Mouse (Mus musculus) hindbrain, embryonic 12.5 days (tissue): Measurements from ENCODE around the gene Fam169b. TPM values are rescaled to one million over a fixed set of nuclear protein-coding genes. Genes with fewer than 3 reads are reported as not detected.

ENCODE experiments used
- ATAC-seq: fragments of 200-750 bp; cut with Nextera tagmentation; 2 replicates; pipeline ENCODE4 v1.8.0; 2017; ENCODE audit warnings: moderate TSS enrichment; ENCODE audit not compliant: low FRiP score
- H3K27ac ChIP-seq: fragments of 300-500 bp; sonication (generic); 2 replicates; pipeline ENCODE4 v1.5.1; 2016; ENCODE audit warnings: mild to moderate bottlenecking
- H3K27me3 ChIP-seq: fragments of 300-500 bp; sonication (generic); 2 replicates; pipeline ENCODE4 v1.6.1; 2016; ENCODE audit warnings: mild to moderate bottlenecking
- H3K36me3 ChIP-seq: fragments of 300-500 bp; sonication (generic); 2 replicates; pipeline ENCODE4 v1.6.1; 2016; ENCODE audit warnings: mild to moderate bottlenecking
- H3K4me1 ChIP-seq: fragments of 300-500 bp; sonication (generic); 2 replicates; pipeline ENCODE4 v1.6.1; 2016
- H3K4me2 ChIP-seq: fragments of 300-500 bp; sonication (generic); replicated peaks from 2 replicates; pipeline ENCODE4 v1.6.1; 2016; ENCODE audit warnings: mild to moderate bottlenecking
- H3K4me3 ChIP-seq: fragments of 300-500 bp; sonication (generic); 2 replicates; pipeline ENCODE4 v1.5.1; 2016; ENCODE audit warnings: mild to moderate bottlenecking
- H3K9ac ChIP-seq: fragments of 300-500 bp; sonication (generic); 2 replicates; pipeline ENCODE4 v1.6.1; 2016; ENCODE audit warnings: mild to moderate bottlenecking, moderate library complexity
- H3K9me3 ChIP-seq: fragments of 300-500 bp; sonication (generic); replicated peaks from 2 replicates; pipeline ENCODE4 v1.6.1; 2016; ENCODE audit warnings: mild to moderate bottlenecking
- WGBS: fragments of 180-500 bp; shearing (Covaris S2); methylation state at CpG from one replicate; pipeline ENCODE4 v1.1.7; 2016; 5-methylcytosine and 5-hydroxymethylcytosine counted together
- polyA plus RNA-seq: library from polyadenylated mRNA; unstranded; fragments of >200 nt; fragmentation: Nextera tagmentation; extraction: Ambion mirVana; gene quantifications from 2 replicates; pipeline ENCODE4 v1.2.1, GENCODE M21; 2016

The Fam169b gene
- polyA plus RNA-seq, 1 experiment from 2014 or later = 0.34 TPM

- Histone ChIP-seq H3K4me1 (no peaks in the 10 kb centered on the region), H3K36me3 (no peaks in the 10 kb centered on the region), H3K27ac (no peak overlapping the region), H3K9ac (no peak overlapping the region), H3K4me2 (no peak overlapping the region), H3K27me3 (no peaks in the 10 kb centered on the region), H3K9me3 (no peaks in the 10 kb centered on the region), H3K4me3 (no peak overlapping the region)
- 92% methylated on average over 7 of the region's 7 CpGs for WGBS
- no peak for ATAC-seq
These were observed 126.9 kb downstream of the Fam169b start for GRCm38 (mm10) chr7:68400516-68400915.

GRCm38 (mm10) chr7:68408611-68409010, 135.0 kb downstream of the Fam169b start:
- WGBS = 82% methylated on average over 5 of the region's 5 CpGs
- Histone ChIP-seq H3K27ac (no peak overlapping the region), H3K9ac (no peak overlapping the region), H3K36me3 (no peaks in the 10 kb centered on the region), H3K4me2 (no peak overlapping the region), H3K4me3 (no peak overlapping the region), H3K27me3 (no peaks in the 10 kb centered on the region; the same call in 1 of the 2 replicates), H3K9me3 (no peaks in the 10 kb centered on the region), H3K4me1 (no peaks in the 10 kb centered on the region)
- no peak for ATAC-seq

Other genes with a start within 250 kb of the Fam169b start
- not detected in 2 replicates for gene Pgpep1l, start 9.6 kb upstream of the Fam169b start, polyA plus RNA-seq